Mouse (Mus musculus) gastrocnemius, postnatal 25 days (tissue): ENCODE data around the gene Snap47. TPM values are rescaled to one million over a fixed set of nuclear protein-coding genes. Genes with fewer than 3 reads are reported as not detected.
A peak's percentile ranks its signal among the peaks of the same experiment; 100 is the strongest.
"Not testable (repeated sequence)": the region's sequence is repeated elsewhere in the genome, so short reads cannot be mapped to it uniquely, and the experiment has no call there.

Experiments
- DNase-seq: peaks from one replicate; pipeline ENCODE4 v3.0.0; 2022
- total RNA-seq, 2 experiments: library from RNA; stranded (reverse); gene quantifications; 1 replicate in 1 of 2; 2 replicates in 1 of 2; pipeline ENCODE4 v1.2.3; 2021

Gene Snap47
- total RNA-seq, 2 experiments from 2014 or later: 18.2 to 23.6 TPM

DNA sequence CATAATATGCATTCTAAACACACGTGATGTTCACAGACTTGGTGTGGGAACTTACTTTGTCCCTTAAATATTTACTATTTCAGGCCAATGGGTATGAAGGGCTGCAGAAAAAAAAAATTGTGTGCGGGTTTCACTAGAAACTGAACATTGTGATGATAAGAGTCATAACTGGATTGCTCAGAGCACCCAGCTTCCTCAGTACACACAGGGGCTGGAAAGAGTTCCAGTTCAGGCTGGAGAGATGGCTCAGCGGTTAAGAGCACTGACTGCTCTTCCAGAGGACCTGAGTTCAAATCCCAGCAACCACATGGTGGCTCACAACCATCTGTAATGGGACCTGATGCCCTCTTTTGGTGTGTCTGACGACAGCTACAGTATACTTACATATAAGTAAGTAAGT, 83.0 kb downstream of the Snap47 start:
- DNase-seq: not testable (repeated sequence)

DNA sequence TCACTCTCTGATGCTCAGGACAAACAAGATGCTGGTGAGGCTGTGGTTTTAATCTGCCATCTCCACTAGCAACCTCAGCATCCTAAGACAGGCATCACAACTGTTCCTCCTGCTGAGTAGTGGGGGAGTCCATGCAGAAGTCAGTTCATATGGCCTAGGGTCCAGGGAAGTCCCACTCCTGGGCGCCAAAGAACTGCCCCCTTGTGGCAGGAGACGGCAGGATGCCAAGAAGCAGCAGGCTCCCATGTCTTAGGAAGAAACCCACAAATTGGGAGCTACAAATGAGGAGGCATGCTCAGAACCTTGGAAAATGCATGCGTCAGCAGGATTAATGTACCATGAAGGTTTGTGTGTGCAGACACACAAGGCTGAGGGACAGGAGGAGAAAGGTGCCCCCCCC, 84.4 kb downstream of the Snap47 start:
- DNase-seq: no peak

DNA sequence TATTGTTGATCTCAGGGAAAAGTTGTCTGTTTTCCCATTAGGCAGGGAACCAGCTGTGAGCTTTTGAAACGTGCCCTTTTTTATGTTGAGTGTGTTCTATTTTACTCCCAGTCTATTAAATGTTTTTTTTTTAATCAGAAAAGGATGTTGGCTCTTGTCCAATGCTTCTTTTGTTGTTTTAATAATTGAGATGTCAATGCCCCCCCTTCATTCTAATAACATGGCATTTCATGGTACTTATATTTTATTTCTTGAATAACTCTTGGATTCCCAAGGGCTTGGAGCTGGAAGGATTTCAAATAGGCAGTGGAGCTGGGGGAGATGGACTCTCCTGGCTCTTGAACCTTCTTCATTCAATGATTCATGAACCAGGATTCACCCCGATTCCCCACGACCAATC, 85.0 kb downstream of the Snap47 start:
- no peak for DNase-seq

DNA sequence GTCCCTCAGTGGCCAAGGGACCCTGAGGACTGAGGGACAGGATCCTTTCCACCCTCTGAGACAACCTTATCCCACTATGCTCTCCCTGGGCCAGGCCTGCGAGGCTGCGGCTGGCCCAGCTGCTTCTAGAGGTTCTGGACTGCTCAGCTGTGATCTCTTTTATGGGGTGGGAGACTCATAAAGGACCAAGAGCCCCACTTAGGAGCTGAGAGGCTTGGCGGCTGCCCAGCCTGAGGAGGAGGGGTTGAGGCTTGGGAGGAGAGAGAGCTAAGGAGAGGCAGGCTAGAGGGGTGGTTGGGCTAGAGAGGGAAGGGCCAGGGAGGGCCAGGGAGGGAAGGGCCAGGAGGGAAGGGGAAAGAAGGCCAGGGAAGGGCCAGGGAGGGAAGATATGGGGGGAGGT, 86.6 kb downstream of the Snap47 start:
- peak; percentile 27 for DNase-seq

DNA sequence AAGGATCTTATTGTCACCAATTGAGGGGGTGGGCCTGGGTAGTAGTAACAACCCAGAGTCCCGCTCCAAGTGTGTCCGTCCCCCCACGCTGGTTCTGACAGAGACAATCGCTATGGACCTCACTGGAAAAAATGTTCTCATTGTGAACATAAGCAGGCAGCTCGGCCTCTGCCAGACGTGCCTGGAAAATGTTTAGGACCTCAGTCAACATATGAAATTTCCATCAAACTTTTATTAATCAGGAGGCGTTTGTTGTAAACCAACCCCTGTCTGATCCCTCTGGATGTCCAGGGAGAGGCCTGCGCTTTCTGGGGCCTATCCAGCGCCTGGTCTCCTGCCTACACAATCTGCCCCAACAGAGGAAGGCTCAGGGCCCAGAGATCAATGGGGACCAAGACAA, 87.0 kb downstream of the Snap47 start:
- no peak for DNase-seq

DNA sequence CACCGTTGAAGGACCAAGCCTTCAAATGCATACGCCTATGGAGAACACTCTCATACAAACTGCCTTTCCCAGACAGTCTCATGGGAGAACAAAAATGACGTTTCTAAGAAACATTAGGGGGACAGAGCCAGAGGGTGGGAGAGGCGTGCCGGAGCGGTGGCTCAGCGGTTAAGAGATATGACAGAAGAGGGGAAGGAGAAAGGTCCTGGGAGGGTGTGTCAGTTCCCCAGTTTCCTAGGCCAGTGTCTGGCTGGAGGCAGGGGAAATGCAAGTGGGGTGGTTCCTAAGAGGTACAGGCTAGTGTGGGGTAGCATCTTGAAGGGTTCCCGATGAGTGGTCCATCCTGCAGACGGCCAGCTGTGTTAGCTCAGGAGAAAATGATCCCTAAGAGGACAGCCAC, 89.7 kb downstream of the Snap47 start:
- no peak for DNase-seq

Other genes with a start within 250 kb of the Snap47 start
- 10 to 100 TPM; 47.8 to 48.4 TPM for gene Mrpl55, start 248.7 kb downstream of the Snap47 start, total RNA-seq
- gene 2310033P09Rik, start 242.9 kb downstream of the Snap47 start, total RNA-seq: 1 to 10 TPM; 2.8 to 3.3 TPM
- 100 to 1,000 TPM; 193 to 199 TPM for gene Arf1, start 222.9 kb downstream of the Snap47 start, total RNA-seq
- gene Wnt3a, start 160.4 kb downstream of the Snap47 start, total RNA-seq: not detected
- 1 to 10 TPM; 8.2 to 8.5 TPM for gene Wnt9a, start 144.3 kb downstream of the Snap47 start, total RNA-seq
- not detected for gene Prss38, start 75.5 kb downstream of the Snap47 start, total RNA-seq
- 1 to 10 TPM; 8.5 to 8.8 TPM for gene Jmjd4, start 1.1 kb downstream of the Snap47 start, total RNA-seq
- gene Zfp867, start 21.3 kb upstream of the Snap47 start, total RNA-seq: 1 to 10 TPM; 2.3 to 2.6 TPM
- gene Zkscan17, start 75.6 kb upstream of the Snap47 start, total RNA-seq: 10 to 100 TPM; 12.9 to 15.8 TPM
- under 1 TPM; 0.32 to 0.33 TPM for gene Nlrp3, start 90.4 kb upstream of the Snap47 start, total RNA-seq
- not detected for gene Olfr222, start 125.0 kb upstream of the Snap47 start, total RNA-seq
- gene Olfr223, start 142.1 kb upstream of the Snap47 start, total RNA-seq: not detected
- 10 to 100 TPM; 71.9 to 86.7 TPM for gene Mprip, start 210.1 kb upstream of the Snap47 start, total RNA-seq